Mouse (Mus musculus): ENCODE measurements around the gene Mdc1.

Mdc1 gene

DNA sequence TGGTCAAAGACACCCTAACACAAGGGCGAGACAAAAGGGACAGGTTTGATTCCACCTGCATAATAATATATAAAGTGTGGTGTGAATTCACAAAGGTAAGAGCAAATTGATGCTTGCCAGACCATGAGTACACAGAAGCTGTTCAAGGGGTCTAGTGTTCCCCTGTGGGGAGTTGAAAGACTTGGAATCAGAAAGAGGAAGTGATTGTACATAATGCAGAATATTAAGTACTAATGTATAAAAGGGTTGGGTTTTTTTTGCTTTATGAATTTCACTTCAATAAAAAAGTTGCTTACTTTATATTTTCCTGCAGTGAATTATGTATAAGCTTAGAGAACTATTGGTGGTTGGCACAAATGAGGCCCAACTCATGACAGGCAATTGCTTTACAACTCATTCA lies 18.1 kb downstream of the Mdc1 start:
- no peak for DNase-seq (ENCODE audit: low spot score)

DNA sequence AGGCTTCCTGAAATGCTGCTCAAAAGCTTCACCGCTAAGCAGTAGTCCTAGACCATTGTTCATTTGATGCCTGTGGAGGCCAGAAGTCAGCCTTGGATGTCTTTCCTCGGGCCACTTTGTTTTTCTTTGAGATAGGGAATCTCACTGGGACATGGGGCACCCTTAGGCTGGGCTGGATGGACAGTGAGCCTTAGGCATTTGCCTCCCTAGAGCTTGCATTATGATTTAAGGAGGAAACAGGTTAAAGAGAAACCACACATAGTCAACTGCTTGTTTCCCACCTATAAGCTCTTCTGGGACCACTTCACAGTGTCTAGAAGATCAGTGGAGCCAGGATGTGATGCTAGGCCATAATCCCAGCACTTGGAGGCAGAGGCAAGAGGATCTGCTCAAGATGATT lies 18.5 kb downstream of the Mdc1 start:
- DNase-seq (ENCODE audit: low spot score), result peak; percentile 2

GRCm38 (mm10) chr17:35860831-35861197 lies 19.5 kb downstream of the Mdc1 start:
- DNase-seq (ENCODE audit: low spot score), result no peak

- peak; percentile 96 for DNase-seq (ENCODE audit: low spot score)
Measured at GRCm38 (mm10) chr17:35861198-35861857, 20.0 kb downstream of the Mdc1 start, which contains the start of gene Nrm. Gene Nrm (plus strand): TSS chr17:35861318.

- no peak for DNase-seq (ENCODE audit: low spot score)
Measured at GRCm38 (mm10) chr17:35864832-35865353, 23.6 kb downstream of the Mdc1 start.

GRCm38 (mm10) chr17:35865481-35866280 lies 24.4 kb downstream of the Mdc1 start, which contains the start of gene Ppp1r18:
Gene Ppp1r18 (plus strand): TSS chr17:35865593.
- peak; percentile 89 for DNase-seq (ENCODE audit: low spot score)

DNA sequence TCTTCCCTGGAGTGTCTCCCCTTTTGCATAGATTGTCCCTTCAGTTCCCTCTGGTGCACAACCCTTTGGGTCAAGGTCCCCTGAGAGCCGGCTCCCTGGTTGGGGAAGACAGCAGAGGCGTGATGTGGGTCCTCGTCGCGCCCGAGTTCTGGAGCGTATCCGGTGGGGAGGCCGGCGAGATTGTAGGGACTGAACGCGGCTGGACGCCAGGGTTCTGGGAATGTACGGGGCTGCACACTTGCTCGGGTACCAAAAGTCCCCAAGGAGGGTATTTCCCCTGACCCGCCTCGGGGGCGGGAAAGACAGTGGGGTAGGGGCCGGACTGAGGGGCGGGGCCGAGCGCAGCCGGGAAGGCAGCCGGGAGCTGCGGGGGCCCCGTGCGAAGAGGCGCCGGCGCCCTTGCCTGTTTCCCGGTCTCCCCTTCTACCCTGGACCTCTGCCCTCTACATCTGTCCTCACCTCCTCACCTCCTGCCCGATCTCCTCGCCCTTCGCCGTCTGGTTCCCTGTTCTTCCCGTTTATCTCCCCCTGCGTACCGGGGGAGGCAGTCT lies 25.0 kb downstream of the Mdc1 start:
- peak; percentile 58 for DNase-seq (ENCODE audit: low spot score)

DNA sequence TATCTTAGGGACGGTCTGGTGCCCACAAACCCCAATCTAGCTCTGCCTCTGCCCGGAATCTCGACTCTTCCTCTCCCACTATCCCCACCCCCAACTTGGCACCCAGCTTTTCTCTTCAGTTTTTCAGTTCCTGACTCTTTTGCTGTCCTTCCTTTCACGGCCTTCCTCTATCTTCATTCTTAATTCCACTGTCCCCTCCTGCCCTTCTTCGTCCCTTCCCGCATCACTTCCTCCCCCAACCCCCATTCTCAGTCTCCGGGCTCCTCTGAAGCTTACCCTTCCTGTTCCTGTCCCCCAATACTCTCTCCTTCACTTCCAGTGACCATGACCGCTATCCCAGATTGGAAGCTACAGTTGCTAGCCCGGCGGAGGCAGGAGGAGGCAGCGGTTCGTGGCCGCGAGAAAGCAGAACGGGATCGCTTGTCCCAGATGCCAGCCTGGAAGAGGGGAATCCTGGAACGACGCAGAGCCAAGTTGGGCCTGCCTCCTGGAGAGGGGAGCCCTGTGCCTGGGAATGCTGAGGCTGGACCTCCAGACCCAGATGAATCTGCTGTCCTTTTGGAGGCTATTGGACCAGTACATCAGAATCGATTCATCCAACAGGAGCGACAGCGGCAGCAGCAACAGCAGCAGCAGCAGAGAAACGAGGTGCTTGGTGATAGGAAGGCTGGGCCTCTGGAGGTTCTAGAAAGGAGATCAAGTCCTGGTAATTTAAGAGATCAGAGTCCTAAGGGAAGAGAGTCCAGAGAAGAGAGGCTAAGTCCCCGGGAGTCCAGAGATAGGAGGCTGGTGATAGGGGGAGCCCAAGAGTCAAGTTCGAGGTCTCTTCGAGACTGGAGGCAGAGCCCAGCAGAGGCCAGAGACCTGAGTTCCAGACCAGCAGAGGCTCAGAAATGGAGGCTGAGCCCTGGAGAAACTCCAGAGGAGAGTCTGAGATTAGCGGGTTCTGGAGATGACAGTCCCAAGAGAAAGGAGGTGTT lies 25.9 kb downstream of the Mdc1 start:
- DNase-seq (ENCODE audit: low spot score), result peak; percentile 52

DNA sequence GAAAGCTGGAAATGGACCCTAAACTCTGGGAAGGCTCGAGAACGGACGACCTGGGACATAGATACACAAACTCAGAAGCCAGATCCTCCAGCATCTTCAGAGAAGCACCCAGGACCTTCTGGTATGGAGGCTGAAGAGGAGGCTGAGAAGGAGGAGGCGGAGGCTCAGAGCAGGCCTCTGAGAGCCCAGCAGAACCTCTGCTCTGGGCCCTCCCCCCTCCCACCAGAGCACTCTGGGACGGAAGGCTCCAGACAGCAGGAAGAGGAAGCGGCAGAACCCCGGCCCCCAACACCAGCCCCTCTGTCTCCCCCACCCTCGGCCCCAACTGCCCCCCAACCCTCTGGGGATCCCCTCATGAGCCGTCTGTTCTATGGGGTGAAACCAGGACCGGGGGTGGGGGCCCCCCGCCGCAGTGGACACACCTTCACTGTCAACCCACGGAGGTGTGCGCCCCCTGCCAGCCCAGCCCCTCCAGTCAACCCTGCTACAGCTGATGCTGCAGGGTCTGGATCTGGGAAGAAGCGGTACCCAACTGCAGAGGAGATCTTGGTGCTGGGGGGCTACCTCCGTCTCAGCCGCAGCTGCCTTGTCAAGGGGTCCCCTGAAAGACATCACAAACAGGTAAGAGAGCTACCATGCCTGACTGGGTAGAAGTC lies 27.0 kb downstream of the Mdc1 start:
- no peak for DNase-seq (ENCODE audit: low spot score)

DNA sequence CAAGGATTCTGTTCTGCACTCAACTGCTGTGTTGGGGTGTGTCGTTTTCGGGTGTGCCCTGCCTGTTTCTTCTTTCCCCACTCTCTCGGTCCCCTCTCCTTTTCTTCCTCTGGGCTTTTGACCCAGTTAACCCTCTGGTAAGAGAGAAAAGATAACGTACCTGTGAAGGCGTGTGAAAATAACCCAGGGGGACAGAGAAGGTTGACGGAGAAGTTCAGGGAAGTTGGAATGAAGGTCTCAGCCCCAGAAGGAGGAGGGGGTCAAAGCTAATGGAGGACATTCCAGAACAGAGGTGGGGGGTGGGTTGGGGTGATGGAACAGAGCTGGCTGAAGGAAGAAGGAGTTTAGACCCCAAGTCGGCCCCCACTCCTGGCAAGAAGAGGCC lies 27.6 kb downstream of the Mdc1 start:
- DNase-seq (ENCODE audit: low spot score), result no peak

- peak; percentile 80 for DNase-seq (ENCODE audit: low spot score)
Measured at GRCm38 (mm10) chr17:35869346-35870067, 28.2 kb downstream of the Mdc1 start.

- DNase-seq (ENCODE audit: low spot score), result no peak
Measured at GRCm38 (mm10) chr17:35870151-35870883, 29.0 kb downstream of the Mdc1 start.

DNA sequence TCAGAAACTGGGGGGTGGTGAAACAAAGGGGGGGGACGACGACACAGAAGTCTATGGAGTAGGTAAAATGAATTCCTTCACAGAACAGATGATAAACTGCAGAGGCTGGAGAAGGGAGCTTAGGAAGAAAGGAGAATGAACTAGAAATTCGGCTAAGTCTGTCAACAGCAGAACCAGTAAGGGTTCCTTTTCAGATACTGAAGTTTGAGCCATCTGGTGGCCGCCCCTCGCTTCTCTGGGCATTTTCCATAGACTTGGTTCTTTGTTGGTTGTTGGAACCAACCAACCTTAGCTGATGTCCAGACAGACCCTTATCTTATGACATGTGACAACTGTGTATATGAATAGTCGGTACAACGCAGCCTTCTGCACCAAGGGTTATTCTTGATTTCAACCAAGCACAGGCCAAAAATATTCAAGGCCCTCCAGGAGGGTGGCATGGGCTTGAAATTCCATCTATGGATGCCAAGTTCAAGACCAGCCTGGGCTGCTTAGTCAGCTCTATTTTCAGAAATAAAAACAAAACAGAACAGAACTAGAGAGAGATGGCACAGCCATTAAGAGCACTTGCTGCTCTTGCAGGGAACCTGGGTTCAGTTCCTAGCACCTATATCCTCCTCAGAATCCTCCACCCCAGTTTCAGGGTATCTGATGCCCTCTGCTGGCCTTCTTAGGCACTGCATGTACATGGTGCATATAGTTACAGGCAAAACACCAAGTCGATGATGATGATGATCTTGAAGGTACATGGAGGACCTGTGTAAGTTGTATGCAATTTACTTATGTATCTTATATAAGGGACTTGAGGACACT lies 29.8 kb downstream of the Mdc1 start:
- peak; percentile 33 for DNase-seq (ENCODE audit: low spot score)

- DNase-seq (ENCODE audit: low spot score), result peak; percentile 93
Measured at GRCm38 (mm10) chr17:35873774-35874519, 32.6 kb downstream of the Mdc1 start.

GRCm38 (mm10) chr17:35874721-35875120 lies 33.4 kb downstream of the Mdc1 start:
- DNase-seq (ENCODE audit: low spot score), result no peak

DNA sequence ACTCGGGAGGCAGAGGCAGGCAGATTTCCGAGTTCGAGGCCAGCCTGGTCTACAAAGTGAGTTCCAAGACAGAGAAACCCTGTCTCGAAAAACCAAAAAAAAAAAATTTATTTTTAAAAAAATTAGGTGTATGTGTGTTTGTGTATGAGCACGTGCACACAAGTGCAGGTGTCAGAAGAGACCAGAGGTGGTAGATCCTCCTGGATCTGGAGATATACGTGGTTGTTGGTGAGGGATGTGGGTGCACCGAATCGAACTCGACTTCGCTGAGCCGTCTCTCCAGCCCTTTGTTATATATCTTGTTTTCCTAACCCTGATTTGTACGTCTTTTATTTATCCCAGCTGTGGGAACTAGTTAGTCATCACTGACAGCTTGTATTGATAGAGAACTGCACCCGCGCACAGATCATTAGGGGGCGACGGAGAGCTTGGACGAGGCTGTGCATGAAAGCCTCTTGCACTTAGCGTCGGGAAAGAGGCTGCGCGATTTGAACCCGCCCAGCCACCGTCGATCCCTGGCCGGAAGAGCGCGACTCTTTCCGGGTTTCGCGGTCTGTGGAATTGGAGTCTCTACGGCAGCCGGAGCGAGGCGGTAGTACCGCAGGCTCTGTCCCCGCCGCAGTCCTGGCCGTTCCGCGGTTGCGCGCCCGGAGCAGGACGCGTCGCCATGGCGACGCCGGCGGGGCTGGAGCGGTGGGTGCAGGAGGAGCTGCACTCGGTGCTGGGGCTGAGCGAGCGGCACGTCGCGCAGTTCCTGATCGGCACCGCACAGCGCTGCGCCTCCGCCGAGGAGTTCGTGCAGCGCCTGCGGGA lies 38.1 kb downstream of the Mdc1 start, which contains the start of gene Dhx16:
TSS of gene Dhx16 (plus strand) at position 575 of the 813 bp plus-strand sequence.
- DNase-seq (ENCODE audit: low spot score), result peak; percentile 97

- no peak for DNase-seq (ENCODE audit: low spot score)
Measured at GRCm38 (mm10) chr17:35882924-35883323, 41.6 kb downstream of the Mdc1 start.

Data from embryo, embryonic 10 days (tissue).